Mouse (Mus musculus): ENCODE data around the gene Kcnq5. TPM values are rescaled to one million over a fixed set of nuclear protein-coding genes. Genes with fewer than 3 reads are reported as not detected.
"Not testable (repeated sequence)": the region's sequence is repeated elsewhere in the genome, so short reads cannot be mapped to it uniquely, and the experiment has no call there.

Gene Kcnq5
- polyA plus RNA-seq, 1 experiment from 2014 or later = 2.4 TPM

DNA sequence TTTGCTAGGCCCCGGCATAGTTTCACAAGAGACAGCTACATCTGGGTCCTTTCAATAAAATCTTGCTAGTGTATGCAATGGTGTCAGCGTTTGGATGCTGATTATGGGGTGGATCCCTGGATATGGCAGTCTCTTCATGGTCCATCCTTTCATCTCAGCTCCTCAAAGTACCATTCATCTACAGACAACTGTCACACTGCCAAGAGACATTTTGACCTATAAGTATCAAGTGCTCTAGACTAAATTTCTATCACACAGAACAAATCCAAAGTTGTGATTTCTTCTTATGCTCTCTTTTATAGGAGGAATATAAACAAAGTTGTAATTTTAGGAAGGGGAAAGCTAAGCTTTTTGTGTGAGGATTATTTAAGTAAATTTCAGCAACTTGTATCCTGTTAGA is 238.5 kb downstream of the Kcnq5 start:
- 68% methylated on average over 2 of the region's 2 CpGs for WGBS

DNA sequence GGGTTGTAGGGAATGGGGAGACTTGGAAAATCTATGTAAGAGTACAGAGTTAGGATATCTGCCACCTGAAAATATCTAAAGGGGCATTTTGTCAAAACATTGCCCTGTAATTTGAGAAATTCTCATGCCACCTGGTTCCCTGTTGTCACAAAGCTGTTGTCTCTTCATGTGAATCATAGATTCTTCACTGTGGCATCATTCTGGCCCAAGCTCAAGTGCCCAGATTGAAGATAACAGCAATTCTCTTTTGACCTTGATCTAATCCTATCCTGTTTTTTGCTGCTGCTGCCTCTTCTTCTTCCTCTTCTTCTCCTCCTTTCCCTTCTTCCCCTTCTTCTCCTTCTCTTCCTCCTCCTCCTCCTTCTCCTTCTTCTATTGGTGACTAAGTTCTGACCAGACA is 240.5 kb downstream of the Kcnq5 start:
- H3K9ac ChIP-seq = no peak overlapping the region
- H3K9me3 ChIP-seq = no peaks in the 10 kb centered on the region
- H3K4me3 ChIP-seq = no peak overlapping the region
- no peak overlapping the region for H3K27ac ChIP-seq
- ATAC-seq (ENCODE audit: insufficient number of reproducible peaks, insufficient read depth, low FRiP score, low TSS enrichment, low read depth) = no peak
- no peaks in the 10 kb centered on the region for H3K27me3 ChIP-seq
- H3K36me3 ChIP-seq = no peaks in the 10 kb centered on the region
- no peaks in the 10 kb centered on the region for H3K4me1 ChIP-seq
- H3K4me2 ChIP-seq = no peak overlapping the region

More for the DNA sequence above, 238.5 kb downstream of the Kcnq5 start:
- not testable (repeated sequence) for H3K4me1 ChIP-seq; ATAC-seq (ENCODE audit: insufficient number of reproducible peaks, insufficient read depth, low FRiP score, low TSS enrichment, low read depth); H3K9me3 ChIP-seq; H3K9ac ChIP-seq; H3K27me3 ChIP-seq; H3K36me3 ChIP-seq; H3K4me3 ChIP-seq; H3K27ac ChIP-seq; H3K4me2 ChIP-seq

DNA sequence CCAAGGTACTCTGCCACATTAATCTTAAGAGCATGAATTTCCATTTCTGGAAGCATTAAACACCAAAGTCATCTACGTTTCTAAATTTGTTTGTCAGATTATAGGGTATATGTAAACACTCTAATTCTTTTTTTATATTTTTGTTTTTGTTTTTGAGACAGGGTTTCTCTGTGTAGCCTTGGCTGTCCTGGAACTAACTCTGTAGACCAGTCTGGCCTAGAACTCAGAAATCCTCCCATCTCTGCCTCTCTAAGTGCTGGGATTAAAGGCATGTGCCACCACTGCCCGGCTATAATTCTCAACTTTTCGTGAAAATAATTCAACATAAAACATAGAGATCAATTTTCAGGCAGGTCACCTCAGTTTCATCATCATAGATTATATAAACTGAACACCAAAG is 246.9 kb downstream of the Kcnq5 start:
- ATAC-seq (ENCODE audit: insufficient number of reproducible peaks, insufficient read depth, low FRiP score, low TSS enrichment, low read depth) = no peak
- no peaks in the 10 kb centered on the region for H3K9me3 ChIP-seq
- no peaks in the 10 kb centered on the region for H3K36me3 ChIP-seq
- H3K27me3 ChIP-seq = no peaks in the 10 kb centered on the region
- H3K9ac ChIP-seq = no peak overlapping the region
- H3K27ac ChIP-seq = no peak overlapping the region
- no peak overlapping the region for H3K4me3 ChIP-seq
- H3K4me1 ChIP-seq = no peaks in the 10 kb centered on the region
- WGBS = 76% methylated on average over 3 of the region's 3 CpGs
- H3K4me2 ChIP-seq = no peak overlapping the region

DNA sequence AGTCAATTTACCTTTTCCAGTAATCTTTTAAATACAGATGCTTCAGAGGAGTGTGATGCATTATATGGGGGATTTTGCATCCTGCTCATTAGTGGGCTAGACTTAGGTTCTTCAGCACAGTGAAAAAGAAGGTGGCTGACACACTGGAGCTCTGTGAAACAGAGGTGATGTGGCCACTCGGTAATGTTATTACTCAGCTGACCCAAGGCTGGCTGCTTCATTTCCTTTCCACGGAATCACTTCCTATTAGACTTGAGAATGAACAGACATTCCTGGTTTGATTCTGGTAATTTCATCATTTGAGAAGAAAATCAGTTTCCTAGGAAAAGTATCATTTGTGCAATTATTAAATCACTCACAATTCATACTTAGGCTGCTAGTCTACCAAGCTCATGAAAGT is 249.0 kb downstream of the Kcnq5 start:
- H3K36me3 ChIP-seq = no peaks in the 10 kb centered on the region
- WGBS = 64% methylated on average over 2 of the region's 2 CpGs
- no peaks in the 10 kb centered on the region for H3K9me3 ChIP-seq
- H3K27ac ChIP-seq = no peak overlapping the region
- H3K4me3 ChIP-seq = no peak overlapping the region
- no peak overlapping the region for H3K4me2 ChIP-seq
- H3K9ac ChIP-seq = no peak overlapping the region
- ATAC-seq (ENCODE audit: insufficient number of reproducible peaks, insufficient read depth, low FRiP score, low TSS enrichment, low read depth) = no peak
- H3K27me3 ChIP-seq = no peaks in the 10 kb centered on the region
- H3K4me1 ChIP-seq = no peaks in the 10 kb centered on the region

DNA sequence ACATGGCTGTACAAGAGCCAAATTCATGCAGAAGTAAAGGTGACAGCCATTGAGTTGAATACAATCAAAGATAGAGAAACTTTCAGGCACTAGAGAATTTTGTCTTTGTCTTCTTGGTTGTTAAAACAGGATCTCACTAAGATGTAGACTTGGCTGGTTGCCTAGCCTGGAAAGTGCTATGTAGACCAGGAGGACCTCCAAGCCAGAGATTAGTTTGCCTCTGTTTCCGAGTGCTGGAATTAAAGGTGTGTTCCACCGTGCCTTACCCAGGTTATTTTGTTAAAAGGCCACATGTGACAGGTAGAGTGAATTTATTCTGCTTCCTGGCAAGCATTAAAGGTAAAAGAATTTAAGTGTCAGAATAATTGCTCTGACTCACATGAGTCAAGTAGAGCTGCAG is 271.3 kb downstream of the Kcnq5 start:
- Histone ChIP-seq H3K36me3 (no peaks in the 10 kb centered on the region), H3K4me2 (no peak overlapping the region), H3K27me3 (no peaks in the 10 kb centered on the region), H3K4me1 (no peaks in the 10 kb centered on the region), H3K9me3 (no peaks in the 10 kb centered on the region), H3K4me3 (no peak overlapping the region), H3K9ac (no peak overlapping the region), H3K27ac (no peak overlapping the region)
- ATAC-seq (ENCODE audit: insufficient number of reproducible peaks, insufficient read depth, low FRiP score, low TSS enrichment, low read depth) = no peak
- whole genome bisulfite sequencing = 59% methylated on average over 2 of the region's 2 CpGs

DNA sequence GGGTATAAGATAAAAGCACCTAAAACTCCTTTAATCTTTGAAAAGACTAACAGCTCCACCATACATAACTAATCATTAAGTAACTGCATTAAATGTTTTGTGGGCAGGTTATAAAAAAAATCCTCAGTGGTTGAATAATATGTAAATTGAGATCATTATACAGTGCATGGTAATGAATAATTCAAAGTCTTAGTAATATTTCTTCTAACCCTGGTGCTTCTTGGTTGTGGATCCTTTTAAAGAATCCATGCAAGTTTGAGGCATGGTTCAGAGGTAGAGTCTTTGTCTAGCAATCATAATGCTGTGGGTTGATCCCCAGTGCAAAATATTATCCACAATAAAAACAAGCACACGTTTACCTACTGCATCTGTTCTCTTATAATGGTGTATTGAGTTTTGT is 272.8 kb downstream of the Kcnq5 start:
- no peak overlapping the region for H3K4me3 ChIP-seq
- H3K9ac ChIP-seq = no peak overlapping the region
- no peaks in the 10 kb centered on the region for H3K27me3 ChIP-seq
- no peaks in the 10 kb centered on the region for H3K36me3 ChIP-seq
- no peak for ATAC-seq (ENCODE audit: insufficient number of reproducible peaks, insufficient read depth, low FRiP score, low TSS enrichment, low read depth)
- 71% methylated on average over 1 of the region's 1 CpGs for WGBS
- no peaks in the 10 kb centered on the region for H3K9me3 ChIP-seq
- H3K4me1 ChIP-seq = no peaks in the 10 kb centered on the region
- H3K4me2 ChIP-seq = no peak overlapping the region
- no peak overlapping the region for H3K27ac ChIP-seq

DNA sequence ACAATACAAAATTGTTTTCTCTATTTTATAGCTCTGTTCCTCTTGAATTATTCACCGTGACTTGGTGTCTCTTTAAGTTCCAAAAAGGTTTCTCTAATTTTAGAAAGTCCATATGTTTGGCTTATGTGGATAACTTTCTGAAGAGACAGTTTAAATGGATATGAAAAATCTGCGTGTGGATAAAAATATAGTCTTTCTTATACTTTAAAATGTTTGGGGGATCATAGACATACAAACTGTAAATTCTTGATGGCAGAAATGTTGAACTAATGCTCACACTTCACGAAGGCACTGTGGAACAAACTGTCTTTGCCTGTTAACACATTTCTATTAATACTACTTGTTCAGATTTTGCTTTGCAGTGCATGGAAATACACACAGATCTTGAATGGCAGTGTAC is 277.3 kb downstream of the Kcnq5 start:
- Histone ChIP-seq H3K4me1 (no peaks in the 10 kb centered on the region), H3K9me3 (no peaks in the 10 kb centered on the region), H3K9ac (no peak overlapping the region), H3K27ac (no peak overlapping the region), H3K4me3 (no peak overlapping the region), H3K27me3 (no peaks in the 10 kb centered on the region), H3K4me2 (no peak overlapping the region), H3K36me3 (no peaks in the 10 kb centered on the region)
- WGBS = 64% methylated on average over 3 of the region's 3 CpGs
- ATAC-seq (ENCODE audit: insufficient number of reproducible peaks, insufficient read depth, low FRiP score, low TSS enrichment, low read depth) = no peak

DNA sequence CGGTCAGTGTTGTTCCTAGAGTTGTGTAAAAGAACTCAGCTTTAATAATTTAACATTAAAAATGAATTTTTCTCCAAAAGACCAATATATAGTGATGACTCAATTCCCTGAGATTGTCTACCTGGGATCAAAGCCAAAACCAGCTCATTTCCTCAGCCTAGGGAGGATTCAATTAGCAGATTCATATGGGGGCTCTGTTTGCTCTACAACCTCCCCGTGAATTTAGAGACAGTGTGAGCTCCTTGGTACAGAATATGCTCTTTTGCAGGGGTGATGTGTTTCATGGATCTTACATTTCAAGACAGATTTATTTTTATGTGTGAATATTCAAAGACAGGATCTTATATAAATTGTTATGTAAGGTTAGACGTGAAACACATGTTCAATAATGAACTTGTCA is 284.9 kb downstream of the Kcnq5 start:
- WGBS = 76% methylated on average over 3 of the region's 3 CpGs

DNA sequence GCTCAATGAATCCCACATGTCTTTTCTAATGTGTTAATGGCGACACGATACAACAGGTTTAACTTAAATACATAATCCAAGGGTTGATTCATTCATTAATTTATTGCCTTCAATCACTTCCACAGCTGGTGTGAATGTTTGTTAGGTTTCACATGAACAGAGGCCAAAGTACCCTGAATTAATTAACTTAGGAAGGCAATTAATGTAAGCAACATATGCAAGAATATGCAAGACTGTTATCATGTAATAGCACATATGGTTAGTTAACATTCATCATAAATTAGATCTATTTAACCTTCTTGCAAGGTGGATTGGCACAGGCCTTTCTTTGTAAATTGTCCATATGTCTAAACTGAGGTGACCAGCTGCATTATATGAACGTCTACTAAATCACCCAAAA is 300.9 kb downstream of the Kcnq5 start:
- ATAC-seq (ENCODE audit: insufficient number of reproducible peaks, insufficient read depth, low FRiP score, low TSS enrichment, low read depth) = no peak
- Histone ChIP-seq H3K36me3 (no peaks in the 10 kb centered on the region), H3K4me2 (no peak overlapping the region), H3K4me1 (no peaks in the 10 kb centered on the region), H3K27me3 (no peaks in the 10 kb centered on the region), H3K9ac (no peak overlapping the region), H3K27ac (no peak overlapping the region), H3K4me3 (no peak overlapping the region), H3K9me3 (no peaks in the 10 kb centered on the region)
- WGBS = 86% methylated on average over 3 of the region's 3 CpGs

More for the DNA sequence above, 284.9 kb downstream of the Kcnq5 start:
- no peaks in the 10 kb centered on the region for H3K4me1 ChIP-seq
- ATAC-seq (ENCODE audit: insufficient number of reproducible peaks, insufficient read depth, low FRiP score, low TSS enrichment, low read depth) = no peak
- no peaks in the 10 kb centered on the region for H3K27me3 ChIP-seq
- H3K4me3 ChIP-seq = no peak overlapping the region
- H3K36me3 ChIP-seq = no peaks in the 10 kb centered on the region
- no peak overlapping the region for H3K4me2 ChIP-seq
- no peak overlapping the region for H3K27ac ChIP-seq
- no peaks in the 10 kb centered on the region for H3K9me3 ChIP-seq
- no peak overlapping the region for H3K9ac ChIP-seq

DNA sequence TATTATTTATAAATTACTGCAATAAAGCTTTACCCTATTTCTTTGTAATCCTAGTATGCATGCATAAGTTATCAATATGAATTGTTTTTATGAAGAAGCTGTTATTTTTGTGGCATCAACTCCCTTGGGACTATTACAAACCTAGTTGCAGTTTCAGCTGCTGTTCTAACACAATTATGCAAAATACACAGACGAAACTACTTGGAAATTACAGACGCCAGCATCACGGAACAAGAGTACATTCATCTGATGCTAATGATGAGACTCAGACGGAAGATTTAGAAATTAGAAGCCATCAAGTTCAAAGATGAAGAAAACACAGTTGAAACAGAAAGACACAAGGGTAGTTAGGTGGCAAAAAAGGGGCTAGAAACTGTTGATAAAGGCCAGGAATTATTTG is 310.9 kb downstream of the Kcnq5 start:
- Histone ChIP-seq H3K36me3 (no peaks in the 10 kb centered on the region), H3K4me2 (no peak overlapping the region), H3K4me3 (no peak overlapping the region), H3K27me3 (no peaks in the 10 kb centered on the region), H3K9ac (no peak overlapping the region), H3K4me1 (no peaks in the 10 kb centered on the region), H3K27ac (no peak overlapping the region), H3K9me3 (no peaks in the 10 kb centered on the region)
- ATAC-seq (ENCODE audit: insufficient number of reproducible peaks, insufficient read depth, low FRiP score, low TSS enrichment, low read depth) = no peak
- WGBS = 44% methylated on average over 4 of the region's 4 CpGs

DNA sequence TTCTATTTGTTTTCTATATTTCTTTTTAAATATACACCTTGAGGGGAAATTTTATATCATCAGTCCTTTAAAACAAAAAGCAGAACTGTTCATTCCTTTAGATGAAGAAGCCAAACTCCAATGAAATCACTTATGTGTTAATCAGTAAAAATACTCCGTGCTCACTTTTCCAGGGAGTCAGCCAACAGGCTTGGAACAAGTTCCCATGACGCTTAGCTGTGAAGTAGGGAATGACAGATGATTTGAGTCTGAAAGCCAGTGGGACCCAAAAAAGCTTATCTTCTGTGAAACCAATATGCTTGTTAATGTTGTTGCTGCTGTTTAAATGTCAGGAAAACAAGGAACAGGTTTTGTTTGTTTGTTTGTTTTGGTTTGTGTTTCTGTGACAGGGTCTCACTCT is 326.3 kb downstream of the Kcnq5 start:
- Histone ChIP-seq H3K4me3 (no peak overlapping the region), H3K36me3 (no peaks in the 10 kb centered on the region), H3K9ac (no peak overlapping the region), H3K27ac (no peak overlapping the region), H3K9me3 (no peaks in the 10 kb centered on the region), H3K4me1 (no peaks in the 10 kb centered on the region), H3K4me2 (no peak overlapping the region), H3K27me3 (no peaks in the 10 kb centered on the region)
- ATAC-seq (ENCODE audit: insufficient number of reproducible peaks, insufficient read depth, low FRiP score, low TSS enrichment, low read depth) = no peak
- 69% methylated on average over 2 of the region's 2 CpGs for WGBS

DNA sequence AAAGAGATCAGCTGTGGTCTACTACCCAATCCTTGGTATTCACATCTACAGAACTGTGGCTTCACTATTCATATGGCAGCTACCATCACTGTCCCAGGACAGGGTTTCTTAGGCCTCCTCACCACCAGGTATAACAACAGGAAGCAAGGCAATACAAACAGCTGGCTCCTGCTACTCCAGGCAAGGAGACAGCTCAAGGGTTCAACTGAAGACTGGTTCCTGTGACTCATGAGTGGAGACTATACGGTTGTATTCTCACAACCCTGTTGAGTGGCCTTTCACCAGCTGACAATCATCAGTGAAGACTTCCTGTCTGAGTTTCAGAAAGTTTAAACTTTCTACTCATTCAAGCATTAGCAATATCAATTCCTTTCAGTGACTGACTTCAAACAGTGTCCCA is 327.7 kb downstream of the Kcnq5 start:
- ATAC-seq (ENCODE audit: insufficient number of reproducible peaks, insufficient read depth, low FRiP score, low TSS enrichment, low read depth) = no peak
- H3K4me1 ChIP-seq = no peaks in the 10 kb centered on the region
- WGBS = 48% methylated on average over 1 of the region's 1 CpGs
- H3K9me3 ChIP-seq = no peaks in the 10 kb centered on the region
- no peak overlapping the region for H3K9ac ChIP-seq
- H3K27ac ChIP-seq = no peak overlapping the region
- no peaks in the 10 kb centered on the region for H3K27me3 ChIP-seq
- no peaks in the 10 kb centered on the region for H3K36me3 ChIP-seq
- H3K4me2 ChIP-seq = no peak overlapping the region
- H3K4me3 ChIP-seq = no peak overlapping the region

DNA sequence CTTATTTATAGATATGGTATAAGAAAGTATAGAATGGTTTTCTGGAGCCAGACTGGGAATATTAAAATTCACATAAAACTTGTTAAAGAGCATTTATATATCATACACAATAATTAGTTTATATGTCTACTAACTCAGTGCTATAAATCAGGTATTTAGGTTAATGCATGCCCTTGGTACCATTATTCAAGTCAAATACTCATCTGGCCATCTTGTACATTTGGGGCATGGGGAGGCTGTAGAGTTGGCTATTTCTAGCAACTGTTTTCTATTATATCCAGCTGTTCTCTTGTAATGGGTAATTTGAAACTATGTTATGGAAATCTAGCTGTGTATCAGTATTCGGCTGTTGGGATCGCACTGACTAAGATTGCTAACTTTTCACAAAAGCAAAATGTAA is 339.3 kb downstream of the Kcnq5 start:
- Histone ChIP-seq H3K4me1 (no peaks in the 10 kb centered on the region), H3K9me3 (no peaks in the 10 kb centered on the region), H3K9ac (no peak overlapping the region), H3K27me3 (no peaks in the 10 kb centered on the region), H3K27ac (no peak overlapping the region), H3K36me3 (no peaks in the 10 kb centered on the region), H3K4me3 (no peak overlapping the region), H3K4me2 (no peak overlapping the region)
- ATAC-seq (ENCODE audit: insufficient number of reproducible peaks, insufficient read depth, low FRiP score, low TSS enrichment, low read depth) = no peak
- 31% methylated on average over 2 of the region's 2 CpGs for WGBS
